Mouse (Mus musculus): ENCODE results near the gene Gm21488. TPM values are rescaled to one million over a fixed set of nuclear protein-coding genes. Genes with fewer than 3 reads are reported as not detected.
"Not testable (repeated sequence)": the region's sequence is repeated elsewhere in the genome, so short reads cannot be mapped to it uniquely, and the experiment has no call there.

The Gm21488 gene
- total RNA-seq (2017), result not detected in 3 replicates

DNA sequence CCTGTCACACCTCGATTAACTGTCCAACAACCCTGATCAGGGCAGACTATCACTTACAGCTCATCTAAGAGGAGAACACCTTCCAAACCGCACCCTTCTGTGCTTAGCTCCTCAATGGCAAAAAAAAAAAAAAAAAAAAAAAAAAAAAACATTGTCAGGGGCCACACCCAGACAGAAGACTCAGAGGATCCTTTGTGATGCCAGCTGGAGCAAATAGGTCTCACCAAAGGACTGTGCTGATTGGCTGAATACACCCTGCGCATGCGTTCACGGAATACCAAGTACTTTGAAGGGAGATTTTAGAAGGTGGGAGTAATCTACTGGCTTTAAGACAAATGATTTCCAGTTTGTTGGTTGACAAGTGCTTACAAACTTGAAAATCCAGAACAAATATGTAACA, at the start of gene Gm21488:
Gene Gm21488, minus strand, starts transcription at position 101 of the 400 bp plus-strand sequence.
- ATAC-seq (replicated peaks; ENCODE audit: insufficient number of reproducible peaks, low FRiP score, low TSS enrichment, poor library complexity, severe bottlenecking), result not testable (repeated sequence)

All from monocyte, adult 5-6 weeks (primary cell).